Mouse (Mus musculus): ENCODE measurements around the gene Atp6v0b.

DNA sequence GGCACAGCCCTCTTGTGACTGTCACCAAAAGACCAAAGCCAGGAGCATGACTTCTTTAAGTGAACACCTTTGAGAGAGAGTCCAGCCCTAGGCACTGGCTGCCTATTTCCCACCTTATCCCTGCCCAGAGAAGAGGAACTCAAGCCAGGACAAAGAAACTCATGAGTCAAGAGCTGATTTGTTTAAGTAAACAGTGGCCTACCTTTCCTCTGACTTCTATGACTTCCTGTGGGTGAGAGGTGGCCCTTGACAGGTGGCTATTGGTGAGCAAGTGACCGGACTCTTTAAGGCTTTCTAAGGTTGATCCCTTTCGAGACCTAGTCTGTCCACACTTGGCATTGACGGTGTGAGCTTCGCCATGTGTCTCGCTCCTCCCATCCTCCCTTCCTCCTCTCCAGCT lies 46.3 kb downstream of the Atp6v0b start:
- no peak for TF ChIP-seq CTCF (IDR thresholded peaks at IDR 0.05; ENCODE audit: low read depth, low read length)
- TF ChIP-seq TAL1 (conservative IDR thresholded peaks at IDR 0.05; ENCODE audit: low read depth, low read length), result no peak
- no peak for TF ChIP-seq POLR2AphosphoS5 (IDR thresholded peaks at IDR 0.05; ENCODE audit: insufficient replicate concordance, low read depth, low read length)
- TF ChIP-seq GATA1 (IDR thresholded peaks at IDR 0.05; ENCODE audit: borderline replicate concordance, low read length), result no peak
